Mouse (Mus musculus) MEL (cell line): ENCODE results near the gene Fgfr2.

Experiments used
- EP300 ChIP-seq, 2 experiments: IDR thresholded peaks; 2 replicates each; pipeline ENCODE4 v1.6.1; 2011; ENCODE audit warnings: improper control_type of control experiment in 2 of 2, low read length in 2 of 2, low read depth in 1 of 2, mild to moderate bottlenecking in 1 of 2
- SMC3 ChIP-seq: IDR thresholded peaks from 2 replicates; pipeline ENCODE4 v1.6.1; 2011; ENCODE audit warnings: low read depth, low read length, improper control_type of control experiment
- ZMIZ1 ChIP-seq: IDR thresholded peaks from 2 replicates; pipeline ENCODE4 v1.6.1; 2012; ENCODE audit warnings: low read depth, mild to moderate bottlenecking, inconsistent platforms, low read length, improper control_type of control experiment, moderate library complexity

DNA sequence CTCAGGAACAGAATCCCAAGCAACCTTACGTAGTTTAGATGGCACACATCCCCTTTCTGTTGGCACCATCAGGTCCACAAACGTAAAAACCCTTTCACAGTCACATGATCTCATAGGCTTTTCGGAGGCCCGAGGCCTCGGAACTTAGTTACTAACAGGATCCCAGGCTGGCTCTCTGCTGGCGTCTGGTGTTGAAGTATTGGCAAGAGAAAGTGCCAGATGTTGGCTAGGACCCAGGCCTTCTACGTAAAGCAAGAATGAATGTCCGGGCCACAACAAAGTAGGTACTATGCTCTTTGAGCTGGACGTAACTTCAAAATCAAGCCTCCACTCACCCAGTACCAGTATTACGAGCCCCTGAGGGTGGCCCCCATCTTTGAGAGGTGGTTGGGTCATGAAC lies 909.1 kb downstream of the Fgfr2 start:
- TF ChIP-seq ZMIZ1 (no peak), SMC3 (no peak), EP300 (IDR thresholded peaks at IDR 0.05; ENCODE audit: low read depth in 1 of 2, low read length in 2 of 2) (no peak)
